Mouse (Mus musculus) heart, embryonic 10.5 days (tissue): Measurements from ENCODE around the gene Tbc1d5. TPM values are rescaled to one million over a fixed set of nuclear protein-coding genes. Genes with fewer than 3 reads are reported as not detected.

Source experiments
- DNase-seq: peaks from one replicate; pipeline ENCODE4 v3.0.0-alpha.2; 2017; ENCODE audit warnings: low spot score
- H3K27ac ChIP-seq: fragments of 300-500 bp; sonication (generic); 2 replicates; pipeline ENCODE4 v1.5.1; 2016; ENCODE audit warnings: mild to moderate bottlenecking
- H3K27me3 ChIP-seq: fragments of 300-500 bp; sonication (generic); 2 replicates; pipeline ENCODE4 v1.6.1; 2016; ENCODE audit warnings: mild to moderate bottlenecking; ENCODE audit not compliant: poor library complexity, insufficient read depth, severe bottlenecking
- H3K36me3 ChIP-seq: fragments of 300-500 bp; sonication (generic); 2 replicates; pipeline ENCODE4 v1.6.1; 2016; ENCODE audit warnings: mild to moderate bottlenecking, moderate library complexity
- H3K4me1 ChIP-seq: fragments of 300-500 bp; sonication (generic); 2 replicates; pipeline ENCODE4 v1.6.1; 2016; ENCODE audit warnings: mild to moderate bottlenecking
- H3K4me3 ChIP-seq: fragments of 300-500 bp; sonication (generic); 2 replicates; pipeline ENCODE4 v1.5.1; 2016; ENCODE audit warnings: mild to moderate bottlenecking, moderate library complexity
- H3K9me3 ChIP-seq: fragments of 300-500 bp; sonication (generic); 2 replicates; pipeline ENCODE4 v1.6.1; 2016; ENCODE audit warnings: mild to moderate bottlenecking, moderate library complexity
- WGBS: fragments of 180-500 bp; shearing (Covaris S2); methylation state at CpG from one replicate; pipeline ENCODE4 v1.1.7; 2016; 5-methylcytosine and 5-hydroxymethylcytosine counted together
- polyA plus RNA-seq: library from polyadenylated mRNA; unstranded; fragments of >200 nt; fragmentation: Nextera tagmentation; extraction: Ambion mirVana; gene quantifications from 2 replicates; pipeline ENCODE4 v1.2.1, GENCODE M21; 2016

Tbc1d5 gene
- polyA plus RNA-seq, 1 experiment from 2014 or later: 11.0 TPM

DNA sequence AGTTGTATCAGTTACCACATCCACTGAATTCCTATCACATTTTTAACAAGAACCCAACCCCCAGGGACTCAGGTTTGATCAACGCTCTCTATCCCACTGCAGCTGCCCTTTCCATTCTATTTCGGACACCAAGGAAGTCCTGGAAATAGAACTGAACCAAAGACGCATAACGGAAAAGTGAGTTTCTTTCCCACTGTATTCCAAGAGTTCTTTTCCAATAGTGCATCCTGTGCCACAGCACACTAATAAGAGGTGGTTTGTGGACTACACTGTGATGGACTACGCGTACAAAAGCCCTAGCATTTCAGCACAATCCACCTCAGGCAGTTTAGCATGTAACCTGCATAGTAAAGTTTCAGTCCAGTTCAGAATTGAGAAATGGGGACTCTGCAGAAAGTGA, 1.2 kb downstream of the Tbc1d5 start:
- Histone ChIP-seq H3K4me3 (peak overlapping the region; percentile 88), H3K27ac (peak overlapping the region; percentile 99), H3K4me1 (peaks cover 6% of the 10 kb centered on the region; the same call in 1 of the 2 replicates), H3K36me3 (no peaks in the 10 kb centered on the region), H3K27me3 (no peaks in the 10 kb centered on the region), H3K9me3 (no peaks in the 10 kb centered on the region)
- no peak for DNase-seq
- 48% methylated on average over 6 of the region's 6 CpGs for WGBS

DNA sequence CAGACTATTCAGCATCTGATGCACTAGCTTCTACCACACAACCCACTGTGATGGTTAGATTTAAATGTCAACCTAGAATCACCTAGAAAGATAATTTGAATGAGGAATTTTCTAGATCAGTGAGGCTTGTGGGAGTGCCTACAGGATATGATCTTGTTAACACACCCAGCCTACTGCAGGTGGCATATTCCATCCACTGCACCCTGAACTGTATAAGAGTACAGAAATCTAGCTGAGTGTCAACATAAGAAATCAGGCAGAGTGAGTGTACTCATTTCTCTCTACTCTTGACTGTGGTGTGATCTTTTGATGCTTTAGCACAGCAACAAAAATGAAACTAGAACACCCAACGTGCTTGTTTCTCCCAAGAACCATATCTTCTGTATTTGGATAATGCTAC, 6.8 kb downstream of the Tbc1d5 start:
- WGBS: 79% methylated on average over 1 of the region's 1 CpGs
- no peak for DNase-seq
- H3K27me3 ChIP-seq: no peaks in the 10 kb centered on the region
- H3K27ac ChIP-seq: no peak overlapping the region
- H3K4me3 ChIP-seq: no peak overlapping the region
- H3K9me3 ChIP-seq: no peaks in the 10 kb centered on the region
- no peaks in the 10 kb centered on the region for H3K4me1 ChIP-seq
- H3K36me3 ChIP-seq: no peaks in the 10 kb centered on the region

DNA sequence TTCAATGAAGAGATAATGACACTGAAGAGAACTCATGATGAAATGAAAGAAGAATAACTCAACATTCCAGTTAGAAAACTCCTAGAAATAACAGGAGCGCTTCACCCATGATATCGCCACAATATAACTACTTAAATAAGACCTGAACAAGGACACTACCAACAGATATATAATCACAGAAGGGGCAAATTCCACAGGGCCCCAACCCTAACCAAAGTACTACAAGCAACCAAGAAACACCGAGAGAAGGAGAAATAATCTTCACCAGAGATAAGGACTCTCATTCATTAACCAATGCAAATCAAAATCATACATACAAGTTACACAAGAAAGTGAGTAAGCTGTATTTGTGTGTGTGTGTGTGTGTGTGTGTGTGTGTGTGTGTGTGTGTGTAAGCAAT, 7.6 kb downstream of the Tbc1d5 start:
- H3K27me3 ChIP-seq: no peaks in the 10 kb centered on the region
- DNase-seq: no peak
- H3K36me3 ChIP-seq: no peaks in the 10 kb centered on the region
- H3K9me3 ChIP-seq: no peaks in the 10 kb centered on the region
- WGBS: 89% methylated on average over 3 of the region's 3 CpGs
- no peaks in the 10 kb centered on the region for H3K4me1 ChIP-seq
- no peak overlapping the region for H3K27ac ChIP-seq
- no peak overlapping the region for H3K4me3 ChIP-seq

DNA sequence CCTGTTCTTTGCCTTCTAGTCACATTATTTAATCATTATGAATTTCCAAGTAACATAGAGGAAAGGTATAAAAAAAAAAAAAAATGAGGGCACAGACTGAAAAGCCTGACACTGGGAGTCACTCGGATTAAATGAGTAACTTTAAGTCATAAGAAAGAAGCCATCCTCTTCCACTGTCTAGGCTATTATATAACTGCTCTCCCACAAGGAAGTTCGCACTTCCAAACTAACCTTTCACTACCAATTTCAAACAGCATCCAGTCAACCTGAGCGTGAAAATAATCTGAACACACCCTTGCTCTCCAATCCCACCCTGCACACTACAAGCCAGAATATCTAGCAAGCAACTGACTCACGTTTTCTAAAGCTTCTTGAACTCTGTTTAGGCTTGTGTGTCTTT, 9.2 kb downstream of the Tbc1d5 start:
- DNase-seq: no peak
- Histone ChIP-seq H3K27me3 (no peaks in the 10 kb centered on the region), H3K9me3 (no peaks in the 10 kb centered on the region), H3K27ac (no peak overlapping the region), H3K36me3 (no peaks in the 10 kb centered on the region), H3K4me1 (no peaks in the 10 kb centered on the region), H3K4me3 (no peak overlapping the region)
- 82% methylated on average over 4 of the region's 4 CpGs for WGBS

DNA sequence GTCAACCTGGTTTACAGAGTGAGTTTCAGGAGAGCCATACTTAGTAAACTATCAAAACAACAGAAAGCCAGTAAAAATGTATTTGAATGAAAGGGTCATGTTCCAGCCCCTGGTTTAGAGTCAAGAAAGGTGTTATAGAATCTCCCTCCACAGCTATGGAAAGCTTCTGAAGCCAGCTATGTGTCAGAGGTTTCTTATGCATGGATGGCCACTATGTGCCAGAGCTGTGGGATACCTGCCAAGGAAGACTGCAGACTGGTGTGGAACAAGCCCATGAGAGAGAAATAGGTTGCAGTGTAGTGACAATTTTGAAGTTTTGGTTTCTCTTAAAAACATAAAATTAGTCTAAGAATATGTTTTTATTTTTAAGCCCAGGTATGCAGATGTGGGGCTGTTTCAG, 16.8 kb downstream of the Tbc1d5 start:
- Histone ChIP-seq H3K9me3 (no peaks in the 10 kb centered on the region), H3K36me3 (no peaks in the 10 kb centered on the region), H3K27ac (no peak overlapping the region), H3K4me1 (no peaks in the 10 kb centered on the region), H3K4me3 (no peak overlapping the region), H3K27me3 (no peaks in the 10 kb centered on the region)
- no peak for DNase-seq

DNA sequence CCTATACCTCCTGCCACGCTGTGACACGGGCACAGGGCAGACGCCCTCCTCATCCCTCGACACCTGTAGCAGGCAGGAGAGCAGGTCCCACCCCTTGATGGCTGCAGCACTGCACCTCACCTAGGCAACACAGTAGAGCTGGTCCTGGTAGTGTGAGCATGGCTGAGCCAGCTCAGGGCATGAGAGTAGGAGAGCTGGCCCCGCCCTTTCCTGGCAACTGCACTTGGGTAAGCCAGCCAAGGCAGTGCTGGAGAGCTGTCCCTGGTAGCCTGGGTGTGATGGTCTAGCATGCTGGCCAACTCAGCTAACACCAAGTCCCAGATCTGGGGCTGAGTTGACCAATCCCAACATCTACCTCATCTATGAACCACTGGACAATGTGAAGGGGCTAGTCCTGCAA, 19.9 kb downstream of the Tbc1d5 start:
- no peaks in the 10 kb centered on the region for H3K9me3 ChIP-seq
- no peak overlapping the region for H3K27ac ChIP-seq
- H3K4me3 ChIP-seq: no peak overlapping the region
- DNase-seq: no peak
- WGBS: 90% methylated on average over 5 of the region's 5 CpGs
- no peaks in the 10 kb centered on the region for H3K36me3 ChIP-seq
- H3K27me3 ChIP-seq: no peaks in the 10 kb centered on the region
- no peaks in the 10 kb centered on the region for H3K4me1 ChIP-seq

DNA sequence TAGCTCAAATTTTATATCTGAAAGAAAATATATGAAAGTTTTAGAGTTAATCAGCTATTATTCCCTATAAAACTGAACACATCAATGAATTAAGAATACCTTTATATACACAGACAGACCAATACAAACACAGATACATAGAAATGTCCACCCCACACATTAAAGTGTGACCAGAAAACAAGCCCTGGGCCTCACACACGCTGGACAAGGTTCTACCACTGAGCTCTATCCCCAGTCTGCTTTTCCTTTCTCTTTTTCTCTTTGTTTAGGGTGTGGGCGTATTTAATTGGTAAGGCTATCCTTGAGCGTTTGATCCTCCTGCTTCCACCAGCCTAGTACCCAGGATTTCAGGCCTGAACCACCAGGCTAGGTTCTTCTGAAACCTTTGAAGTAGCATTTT, 28.2 kb downstream of the Tbc1d5 start:
- WGBS: 69% methylated on average over 3 of the region's 3 CpGs
- Histone ChIP-seq H3K27ac (no peak overlapping the region), H3K4me3 (no peak overlapping the region), H3K27me3 (no peaks in the 10 kb centered on the region), H3K4me1 (no peaks in the 10 kb centered on the region), H3K36me3 (no peaks in the 10 kb centered on the region), H3K9me3 (no peaks in the 10 kb centered on the region)
- DNase-seq: no peak

DNA sequence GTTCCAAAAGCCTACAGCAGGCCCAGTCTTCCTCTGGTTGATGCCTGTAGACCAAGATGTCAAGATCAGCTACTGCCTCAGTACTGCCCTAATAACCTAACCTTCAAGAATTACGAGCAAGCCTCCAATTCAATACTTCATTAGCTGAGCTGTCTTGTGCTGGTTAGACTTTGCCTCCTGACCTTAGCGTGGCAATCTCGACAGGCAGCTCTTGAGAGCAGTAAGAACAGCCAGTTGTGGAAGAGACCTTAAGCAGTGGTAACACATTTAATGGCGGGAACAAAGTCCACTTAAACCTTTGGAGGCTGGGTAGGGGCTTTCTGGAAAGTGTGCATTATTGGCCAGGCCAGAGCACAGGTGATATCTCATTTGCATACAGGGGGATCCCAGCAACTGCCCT, 34.2 kb downstream of the Tbc1d5 start:
- DNase-seq: no peak
- Histone ChIP-seq H3K27ac (no peak overlapping the region), H3K36me3 (no peaks in the 10 kb centered on the region), H3K9me3 (no peaks in the 10 kb centered on the region), H3K4me3 (no peak overlapping the region), H3K4me1 (no peaks in the 10 kb centered on the region), H3K27me3 (no peaks in the 10 kb centered on the region)
- 88% methylated on average over 4 of the region's 4 CpGs for WGBS

DNA sequence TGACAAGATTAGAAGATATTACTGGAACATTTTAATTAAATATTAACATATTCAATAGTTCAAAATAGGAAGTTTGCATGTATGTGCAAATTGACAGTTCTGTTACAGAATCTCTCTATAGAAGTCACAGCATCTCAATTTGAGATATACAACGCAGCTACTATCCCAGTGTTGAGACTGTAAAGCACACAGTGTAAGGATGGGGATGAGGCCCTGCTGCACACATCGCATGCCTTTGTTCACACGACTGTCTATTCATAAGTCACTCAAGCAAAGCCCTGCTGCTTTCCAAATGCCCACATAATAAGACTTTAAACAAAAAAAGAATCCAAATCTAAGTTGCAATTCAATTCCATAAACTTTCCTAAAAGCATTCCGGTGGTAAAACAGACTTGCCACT, 37.1 kb downstream of the Tbc1d5 start:
- no peak for DNase-seq
- Histone ChIP-seq H3K36me3 (peaks cover 6% of the 10 kb centered on the region; the same call in 1 of the 2 replicates), H3K27ac (no peak overlapping the region), H3K9me3 (no peaks in the 10 kb centered on the region), H3K4me3 (no peak overlapping the region), H3K4me1 (no peaks in the 10 kb centered on the region), H3K27me3 (no peaks in the 10 kb centered on the region)
- 90% methylated on average over 4 of the region's 4 CpGs for WGBS

DNA sequence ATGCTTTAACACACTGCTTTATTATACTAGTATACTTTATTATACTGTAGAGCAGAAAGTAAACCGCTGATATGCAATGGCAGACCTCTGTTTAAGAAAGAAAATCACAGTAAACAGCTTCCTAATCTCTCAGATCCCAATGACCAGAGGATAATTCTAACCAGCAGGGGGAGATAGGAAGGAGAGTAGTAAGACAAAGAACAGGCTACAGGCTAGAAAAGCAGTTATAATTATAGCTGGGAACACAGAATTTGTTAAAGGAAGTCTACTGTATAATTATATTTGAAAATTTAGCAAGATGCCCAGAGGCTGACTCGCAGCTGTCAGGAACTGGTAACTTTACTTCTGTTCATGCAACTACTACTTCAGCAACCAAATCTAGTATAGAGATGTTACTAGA, 68.0 kb downstream of the Tbc1d5 start:
- Histone ChIP-seq H3K27me3 (no peaks in the 10 kb centered on the region), H3K27ac (no peak overlapping the region), H3K9me3 (no peaks in the 10 kb centered on the region), H3K4me1 (no peaks in the 10 kb centered on the region), H3K4me3 (no peak overlapping the region), H3K36me3 (no peaks in the 10 kb centered on the region)
- 62% methylated on average over 2 of the region's 2 CpGs for WGBS
- no peak for DNase-seq

DNA sequence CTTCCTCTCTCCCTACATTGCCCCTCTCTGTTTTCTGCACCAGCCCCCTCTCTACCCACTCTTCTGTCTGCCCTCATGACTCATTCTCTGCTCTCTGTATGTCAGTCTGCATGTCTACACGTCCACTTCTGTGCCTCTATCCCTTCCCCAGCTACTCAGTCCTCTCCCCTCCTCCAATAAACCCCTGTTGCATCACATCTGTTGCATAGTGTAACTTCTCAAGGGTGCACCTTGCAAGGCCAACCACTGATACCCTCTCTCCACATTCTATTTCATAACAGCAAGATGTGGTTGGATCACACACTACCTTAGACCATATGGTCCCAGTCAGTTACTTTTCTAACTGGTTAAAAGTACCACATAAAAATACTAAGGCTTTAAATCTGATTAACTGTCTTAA, 74.9 kb downstream of the Tbc1d5 start:
- H3K36me3 ChIP-seq: 0 out of 2 replicates have a peak, but pooled peaks cover 5% of the 10 kb centered on the region
- H3K27ac ChIP-seq: no peak overlapping the region
- DNase-seq: no peak
- no peaks in the 10 kb centered on the region for H3K9me3 ChIP-seq
- 93% methylated on average over 1 of the region's 1 CpGs for WGBS
- no peaks in the 10 kb centered on the region for H3K27me3 ChIP-seq
- no peaks in the 10 kb centered on the region for H3K4me1 ChIP-seq
- H3K4me3 ChIP-seq: no peak overlapping the region

DNA sequence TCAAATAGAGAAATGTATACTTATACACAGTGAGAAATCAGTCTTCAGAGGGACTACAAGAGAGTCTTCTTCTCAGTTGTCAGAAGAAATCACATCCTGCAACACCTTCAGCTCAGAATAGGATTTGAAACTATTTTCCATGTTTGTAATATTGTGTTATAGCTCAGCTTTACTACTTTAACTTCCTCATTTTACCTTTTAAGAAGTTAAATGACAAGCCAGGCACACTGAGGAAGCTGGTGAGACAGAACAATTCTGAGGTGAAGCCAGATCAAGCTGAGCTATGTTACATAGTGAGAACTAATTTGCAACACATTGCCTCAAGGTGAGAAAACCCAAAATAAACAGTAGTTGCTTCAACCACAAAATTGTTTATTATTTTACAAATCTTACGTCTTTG, 135.3 kb downstream of the Tbc1d5 start:
- H3K9me3 ChIP-seq: no peaks in the 10 kb centered on the region
- H3K4me1 ChIP-seq: no peaks in the 10 kb centered on the region
- no peak for DNase-seq
- H3K27ac ChIP-seq: no peak overlapping the region
- no peaks in the 10 kb centered on the region for H3K27me3 ChIP-seq
- H3K36me3 ChIP-seq: no peaks in the 10 kb centered on the region
- no peak overlapping the region for H3K4me3 ChIP-seq
- whole genome bisulfite sequencing: 55% methylated on average over 1 of the region's 1 CpGs

DNA sequence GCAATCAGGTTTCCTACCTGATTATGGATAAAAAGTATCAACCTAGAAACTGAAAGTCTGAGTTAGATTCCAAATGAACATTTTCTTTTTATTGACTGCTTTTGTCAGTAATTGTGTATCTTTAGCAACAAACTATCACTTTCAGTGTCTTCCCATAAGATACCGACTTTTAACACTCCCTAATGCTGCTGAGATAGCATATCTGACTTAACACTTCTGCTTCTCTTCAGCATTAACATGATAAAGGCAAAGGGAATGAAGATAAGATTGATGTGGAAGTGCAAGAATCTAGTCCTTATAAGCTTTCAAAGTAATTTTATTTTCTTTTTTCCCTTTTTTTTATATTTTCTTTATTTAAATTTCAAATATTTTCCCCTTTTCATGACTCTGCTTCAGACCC, 138.3 kb downstream of the Tbc1d5 start:
- WGBS: 9% methylated on average over 1 of the region's 1 CpGs
- no peaks in the 10 kb centered on the region for H3K9me3 ChIP-seq
- H3K4me3 ChIP-seq: no peak overlapping the region
- no peak for DNase-seq
- H3K4me1 ChIP-seq: no peaks in the 10 kb centered on the region
- no peaks in the 10 kb centered on the region for H3K36me3 ChIP-seq
- no peaks in the 10 kb centered on the region for H3K27me3 ChIP-seq
- H3K27ac ChIP-seq: no peak overlapping the region

DNA sequence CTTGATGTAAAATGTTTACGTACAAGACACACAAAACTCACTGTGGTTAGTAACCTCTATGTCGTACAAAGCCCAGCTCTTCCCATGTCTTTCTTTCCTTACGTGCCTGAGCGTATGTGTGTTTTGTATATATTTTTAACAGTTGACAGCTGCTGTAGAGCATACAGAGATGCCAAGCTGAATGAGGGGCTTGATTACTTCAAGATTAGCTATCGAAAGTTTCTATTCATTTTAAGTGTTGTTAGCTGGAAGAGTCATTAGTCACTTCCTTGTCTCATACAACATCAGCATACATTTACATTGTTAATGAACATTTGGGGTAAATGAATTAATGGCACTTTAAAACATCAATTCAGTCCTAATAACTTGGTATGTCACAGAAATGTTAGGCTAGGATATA, 155.9 kb downstream of the Tbc1d5 start:
- no peak for DNase-seq
- Histone ChIP-seq H3K4me1 (no peaks in the 10 kb centered on the region), H3K4me3 (no peak overlapping the region), H3K27ac (no peak overlapping the region), H3K9me3 (no peaks in the 10 kb centered on the region), H3K27me3 (no peaks in the 10 kb centered on the region), H3K36me3 (no peaks in the 10 kb centered on the region)
- WGBS: 81% methylated on average over 5 of the region's 5 CpGs
